8 mouse cellular contexts compared by ENCODE assay signal in the genomic region with DNA sequence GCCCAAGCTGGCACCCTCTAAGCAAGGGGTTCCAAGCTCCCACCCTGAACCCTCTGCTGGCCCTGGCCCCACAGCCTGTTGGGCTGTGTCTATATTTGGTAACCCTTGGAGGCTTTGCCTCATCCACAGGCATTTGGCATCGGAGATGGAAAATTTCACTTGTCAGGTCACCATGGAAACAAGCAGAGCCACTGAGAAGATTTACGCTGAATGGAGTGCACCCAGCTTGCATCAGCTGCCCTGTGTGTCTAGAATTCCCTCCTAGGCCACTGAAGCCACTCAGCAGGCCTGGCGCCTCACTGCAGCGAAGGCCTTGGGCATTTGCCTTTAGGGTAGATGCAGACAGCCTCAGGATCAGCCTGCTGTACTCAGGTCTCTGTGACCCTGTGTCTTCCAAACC. TPM values are rescaled to one million over a fixed set of nuclear protein-coding genes. Genes with fewer than 3 reads are reported as not detected.
DNase-seq lines count a peak whose midpoint lies in the region; ATAC-seq and TF ChIP-seq lines count a peak whose summit lies in the region.

No protein-coding gene starts in this region.

- H3K4me2 ChIP-seq in kidney, embryonic 16.5 days (replicated peaks; ENCODE audit: low read depth, low read length), result no peak overlapping the region
- H3K4me2 ChIP-seq in lung, embryonic 15.5 days, result no peak overlapping the region
- H3K4me2 ChIP-seq in stomach, embryonic 15.5 days, result no peak overlapping the region

- 0 out of 2 replicates have a peak, but pooled peaks cover 5% of the 10 kb centered on the region for H3K27me3 ChIP-seq in heart, embryonic 10.5 days (ENCODE audit: insufficient read depth, poor library complexity, severe bottlenecking)
- H3K27me3 ChIP-seq in kidney, embryonic 16.5 days (ENCODE audit: insufficient read depth, low read length), result no peaks in the 10 kb centered on the region
- H3K27me3 ChIP-seq in lung, embryonic 15.5 days, result no peaks in the 10 kb centered on the region
- no peaks in the 10 kb centered on the region for H3K27me3 ChIP-seq in stomach, embryonic 15.5 days (replicated peaks)

- no peak overlapping the region for H3K4me3 ChIP-seq in lung, adult 2 months (replicated peaks; ENCODE audit: extremely low read depth, low read depth, low read length)
- no peak overlapping the region for H3K4me3 ChIP-seq in heart, embryonic 10.5 days
- H3K4me3 ChIP-seq in kidney, embryonic 16.5 days (ENCODE audit: low read length), result no peak overlapping the region
- H3K4me3 ChIP-seq in lung, embryonic 15.5 days, result no peak overlapping the region
- no peak overlapping the region for H3K4me3 ChIP-seq in stomach, embryonic 15.5 days (replicated peaks)

- H3K9me3 ChIP-seq in heart, embryonic 10.5 days, result no peaks in the 10 kb centered on the region
- H3K9me3 ChIP-seq in kidney, embryonic 16.5 days (ENCODE audit: low read length), result no peaks in the 10 kb centered on the region
- no peaks in the 10 kb centered on the region for H3K9me3 ChIP-seq in lung, embryonic 15.5 days
- H3K9me3 ChIP-seq in stomach, embryonic 15.5 days, result no peaks in the 10 kb centered on the region

- DNase-seq in lung, adult 18-20 months, result peak; percentile 46 to 66
- no peak for DNase-seq in lung, adult 2 months
- peak; percentile 73 to 81 for DNase-seq in cerebellum, postnatal 10 days
- DNase-seq in heart, embryonic 10.5 days (ENCODE audit: low spot score), result no peak

- WGBS in lung, adult 2 months, result 64% methylated on average over 4 of the region's 4 CpGs
- WGBS in heart, embryonic 10.5 days, result 55% methylated on average over 4 of the region's 4 CpGs
- WGBS in kidney, embryonic 16.5 days, result 45% methylated on average over 4 of the region's 4 CpGs
- WGBS in lung, embryonic 15.5 days, result 53% methylated on average over 4 of the region's 4 CpGs
- WGBS in stomach, embryonic 15.5 days, result 45% methylated on average over 4 of the region's 4 CpGs

- no peak for ATAC-seq in kidney, embryonic 16.5 days (ENCODE audit: low FRiP score, low TSS enrichment)
- peak; percentile 4; the same call in 1 of the 2 replicates for ATAC-seq in lung, embryonic 15.5 days (ENCODE audit: borderline replicate concordance, extremely low read depth, low FRiP score, low TSS enrichment)
- peak; percentile 24; the same call in 1 of the 2 replicates for ATAC-seq in stomach, embryonic 15.5 days (ENCODE audit: insufficient read depth, low FRiP score, low read depth)
- no peak for ATAC-seq in activated CD4-positive, CD25-positive, alpha-beta regulatory T cell, adult 4 months

- peak overlapping the region; percentile 84 for H3K27ac ChIP-seq in heart, embryonic 10.5 days
- H3K27ac ChIP-seq in kidney, embryonic 16.5 days (ENCODE audit: low read length), result peak overlapping the region; percentile 50; the same call in 1 of the 2 replicates
- peak overlapping the region; percentile 97 for H3K27ac ChIP-seq in lung, embryonic 15.5 days
- H3K27ac ChIP-seq in stomach, embryonic 15.5 days, result peak overlapping the region; percentile 49

- no peak overlapping the region for H3K9ac ChIP-seq in kidney, embryonic 16.5 days (replicated peaks; ENCODE audit: low read length)
- H3K9ac ChIP-seq in lung, embryonic 15.5 days, result no peak overlapping the region
- H3K9ac ChIP-seq in stomach, embryonic 15.5 days, result no peak overlapping the region

- TF ChIP-seq POLR2A in lung, adult 2 months (IDR thresholded peaks at IDR 0.05; ENCODE audit: borderline replicate concordance, extremely low read depth, low read depth, low read length), result no peak

- no peak for TF ChIP-seq CTCF in lung, adult 2 months (IDR thresholded peaks at IDR 0.05; ENCODE audit: insufficient read depth, low read length)

- peaks cover 30% of the 10 kb centered on the region for H3K4me1 ChIP-seq in lung, adult 2 months (ENCODE audit: control insufficient read depth, insufficient read depth, low read length)
- H3K4me1 ChIP-seq in heart, embryonic 10.5 days, result peaks cover 97% of the 10 kb centered on the region
- H3K4me1 ChIP-seq in kidney, embryonic 16.5 days (ENCODE audit: insufficient read depth, low read length), result peaks cover 56% of the 10 kb centered on the region
- H3K4me1 ChIP-seq in lung, embryonic 15.5 days, result peaks cover 84% of the 10 kb centered on the region
- H3K4me1 ChIP-seq in stomach, embryonic 15.5 days, result peaks cover 59% of the 10 kb centered on the region

- H3K36me3 ChIP-seq in heart, embryonic 10.5 days, result peaks cover 20% of the 10 kb centered on the region
- H3K36me3 ChIP-seq in kidney, embryonic 16.5 days (ENCODE audit: insufficient read depth, low read length), result peaks cover 8% of the 10 kb centered on the region; the same call in 1 of the 2 replicates
- H3K36me3 ChIP-seq in lung, embryonic 15.5 days, result 0 out of 2 replicates have a peak, but pooled peaks cover 3% of the 10 kb centered on the region
- no peaks in the 10 kb centered on the region for H3K36me3 ChIP-seq in stomach, embryonic 15.5 days

RNA-seq across cellular contexts. Expression of gene Mtss1l, which starts 5.2 kb away (rescaled TPM):
- polyA plus RNA-seq in lung, adult 2 months (2012; rRNA removed), result 120 and 125 TPM in 2 replicates
- polyA plus RNA-seq in heart, embryonic 10.5 days (2016; fragmentation: Nextera tagmentation; extraction: Ambion mirVana), result 5.3 and 6.4 TPM in 2 replicates
- polyA plus RNA-seq in kidney, embryonic 16.5 days (2015; fragmentation: Nextera tagmentation; extraction: Ambion mirVana), result 9.1 and 9.2 TPM in 2 replicates
- 23.0 and 27.9 TPM in 2 replicates for polyA plus RNA-seq in lung, embryonic 15.5 days (2015; fragmentation: Nextera tagmentation; extraction: Ambion mirVana)
- polyA plus RNA-seq in stomach, embryonic 15.5 days (2015; fragmentation: Nextera tagmentation; extraction: Ambion mirVana), result 15.9 and 16.2 TPM in 2 replicates
- polyA plus RNA-seq in activated CD4-positive, CD25-positive, alpha-beta regulatory T cell, adult 4 months (2017; shearing (Covaris generic)), result under 1 TPM in 1 of 2 experiments, not detected in 1; 0.21 TPM

Comparison
In these comparisons a context has a peak if more than half of its experiments do, and no peak if none do; other contexts are left out.
1. DNase-seq: peak in lung, adult 18-20 months (2 of 2) and cerebellum, postnatal 10 days (2 of 2); none in lung, adult 2 months (single experiment) and heart, embryonic 10.5 days (single experiment).
2. ATAC-seq: peak in lung, embryonic 15.5 days (single experiment) and stomach, embryonic 15.5 days (single experiment); none in kidney, embryonic 16.5 days (single experiment) and activated CD4-positive, CD25-positive, alpha-beta regulatory T cell, adult 4 months (single experiment).
3. Peak in every context shown above with its lines, with median percentiles within 50 percentile points of each other: H3K27ac ChIP-seq.